Mouse (Mus musculus) ES-Bruce4 (cell line): ENCODE data around the gene Slc39a13. TPM values are rescaled to one million over a fixed set of nuclear protein-coding genes. Genes with fewer than 3 reads are reported as not detected.

Source experiments
- H3K27ac ChIP-seq: 2 replicates; pipeline ENCODE4 v1.5.1; 2012; ENCODE audit warnings: low read length, inconsistent platforms; ENCODE audit not compliant: insufficient read depth
- H3K27me3 ChIP-seq: 2 replicates; pipeline ENCODE4 v1.6.1; 2012; ENCODE audit warnings: mild to moderate bottlenecking, low read length, inconsistent platforms; ENCODE audit not compliant: control insufficient read depth, poor library complexity, insufficient read depth, severe bottlenecking
- H3K36me3 ChIP-seq: 2 replicates; pipeline ENCODE4 v1.6.1; 2012; ENCODE audit warnings: inconsistent platforms, mild to moderate bottlenecking, low read length, moderate library complexity; ENCODE audit not compliant: control insufficient read depth, poor library complexity, insufficient read depth, severe bottlenecking
- H3K4me1 ChIP-seq: one replicate; pipeline ENCODE4 v1.8.1; 2011; ENCODE audit warnings: low read length; ENCODE audit not compliant: control insufficient read depth, insufficient read depth
- H3K4me3 ChIP-seq: 2 replicates; pipeline ENCODE4 v1.5.1; 2011; ENCODE audit warnings: low read depth, mild to moderate bottlenecking, low read length
- H3K9ac ChIP-seq: 2 replicates; pipeline ENCODE4 v1.6.1; 2012; ENCODE audit warnings: low read depth, mild to moderate bottlenecking, inconsistent platforms; ENCODE audit not compliant: poor library complexity, severe bottlenecking
- H3K9me3 ChIP-seq: replicated peaks from 2 replicates; pipeline ENCODE4 v1.6.1; 2012; ENCODE audit warnings: mild to moderate bottlenecking, low read length, inconsistent platforms; ENCODE audit not compliant: control insufficient read depth, poor library complexity, insufficient read depth, severe bottlenecking
- CTCF ChIP-seq: IDR thresholded peaks from one replicate; pipeline ENCODE4 v1.8.1; 2011; ENCODE audit warnings: low read depth, low read length
- EP300 ChIP-seq: IDR thresholded peaks from 2 replicates; pipeline ENCODE4 v1.6.1; 2011; ENCODE audit warnings: low read depth, low read length; ENCODE audit not compliant: insufficient read depth
- POLR2A ChIP-seq: IDR thresholded peaks from one replicate; pipeline ENCODE4 v1.8.1; 2011; ENCODE audit warnings: low read length; ENCODE audit not compliant: insufficient read depth
- polyA plus RNA-seq: library from polyadenylated mRNA; stranded (reverse); fragments of >200 nt; gene quantifications from 2 replicates; pipeline ENCODE4 v1.2.4, GENCODE M21; 2011; ENCODE audit warnings: low read depth; ENCODE audit not compliant: missing spikeins, insufficient read depth, insufficient read length

Gene Slc39a13
- polyA plus RNA-seq, 1 experiment = 9.2 TPM

DNA sequence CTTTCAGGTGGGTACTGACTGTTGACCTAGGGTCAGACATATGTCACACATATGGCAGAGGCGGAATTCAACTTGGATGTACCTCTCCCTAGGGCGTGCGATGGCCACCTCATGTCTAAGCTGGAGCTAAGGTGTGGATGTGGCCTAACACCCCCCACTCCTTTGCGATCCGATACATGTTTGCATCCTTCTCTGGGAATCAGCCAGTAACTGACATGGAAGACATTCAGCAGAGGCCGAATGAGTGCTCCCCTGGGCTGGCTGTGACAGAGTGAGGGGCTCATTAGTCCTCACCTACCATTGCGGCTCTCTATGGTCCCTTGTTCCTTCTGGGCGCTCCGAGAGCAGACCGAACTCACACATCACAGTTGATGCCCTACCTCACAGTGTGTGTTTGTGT lies 842 bp upstream of the Slc39a13 start:
- H3K9ac ChIP-seq = peak overlapping the region; percentile 32
- TF ChIP-seq CTCF (no peak), EP300 (no peak), POLR2A (no peak)
- no peaks in the 10 kb centered on the region for H3K4me1 ChIP-seq
- no peaks in the 10 kb centered on the region for H3K36me3 ChIP-seq
- peak overlapping the region; percentile 61 for H3K4me3 ChIP-seq
- H3K27me3 ChIP-seq = no peaks in the 10 kb centered on the region
- no peaks in the 10 kb centered on the region for H3K9me3 ChIP-seq
- H3K27ac ChIP-seq = 0 out of 2 replicates have a peak overlapping the region, but pooled peaks have one; percentile 7

DNA sequence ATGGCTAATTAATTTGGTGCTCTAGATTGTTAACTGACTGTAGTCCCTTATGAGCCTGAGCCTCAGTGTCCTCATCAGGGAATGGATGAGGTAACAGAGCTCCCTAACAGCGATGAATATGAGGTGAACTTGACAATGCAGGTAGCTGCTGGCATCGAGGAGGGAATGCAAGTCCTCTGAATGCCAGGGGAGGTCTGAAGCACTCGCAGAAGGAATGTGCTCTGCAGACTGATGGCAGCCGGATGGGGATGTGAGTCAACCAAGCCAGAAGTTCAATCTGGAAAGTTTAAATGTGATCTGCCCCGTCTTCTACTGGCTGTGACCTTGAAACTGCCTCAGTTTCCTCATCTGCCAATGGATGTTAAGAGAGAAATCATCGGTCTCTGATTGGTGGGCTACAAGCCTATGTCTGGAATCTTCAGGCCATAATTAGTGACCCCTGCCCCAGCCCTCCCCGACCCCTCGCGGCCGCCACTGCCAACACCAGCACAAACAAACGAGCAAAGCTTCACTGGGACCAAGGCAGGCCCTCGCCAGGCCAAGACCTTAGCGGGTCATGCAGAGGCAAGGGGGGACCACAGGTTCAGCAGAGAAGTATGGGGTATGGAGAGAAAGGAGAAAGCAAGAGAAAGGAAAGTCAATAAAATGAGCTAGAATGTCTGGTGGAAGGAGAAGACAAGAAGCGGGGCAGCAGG lies 764 bp downstream of the Slc39a13 start:
- TF ChIP-seq POLR2A (no peak), CTCF (no peak), EP300 (no peak)
- Histone ChIP-seq H3K4me1 (no peaks in the 10 kb centered on the region), H3K27ac (no peak overlapping the region), H3K9me3 (no peaks in the 10 kb centered on the region), H3K36me3 (no peaks in the 10 kb centered on the region), H3K9ac (peak overlapping the region; percentile 32), H3K27me3 (no peaks in the 10 kb centered on the region), H3K4me3 (peak overlapping the region; percentile 86)

DNA sequence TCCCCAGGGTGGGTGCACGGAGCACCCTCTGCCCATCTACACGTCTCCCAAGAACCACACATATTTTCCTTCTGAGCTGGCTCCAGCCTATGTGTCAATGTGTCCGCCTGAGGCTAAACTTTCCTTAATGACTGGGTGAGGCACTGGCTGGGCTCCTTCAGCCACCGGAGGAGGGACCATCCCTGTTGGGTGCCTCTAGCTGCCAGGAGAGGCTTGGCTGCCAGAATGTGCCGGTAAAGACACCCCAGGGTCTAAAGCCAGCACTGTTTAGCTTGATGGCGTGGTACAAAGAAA lies 1.4 kb downstream of the Slc39a13 start:
- Histone ChIP-seq H3K36me3 (no peaks in the 10 kb centered on the region), H3K4me1 (no peaks in the 10 kb centered on the region), H3K9me3 (no peaks in the 10 kb centered on the region), H3K9ac (0 out of 2 replicates have a peak overlapping the region, but pooled peaks have one; percentile 32), H3K27me3 (no peaks in the 10 kb centered on the region), H3K4me3 (no peak overlapping the region), H3K27ac (no peak overlapping the region)
- TF ChIP-seq CTCF = no peak
- TF ChIP-seq POLR2A = no peak
- TF ChIP-seq EP300 = no peak

DNA sequence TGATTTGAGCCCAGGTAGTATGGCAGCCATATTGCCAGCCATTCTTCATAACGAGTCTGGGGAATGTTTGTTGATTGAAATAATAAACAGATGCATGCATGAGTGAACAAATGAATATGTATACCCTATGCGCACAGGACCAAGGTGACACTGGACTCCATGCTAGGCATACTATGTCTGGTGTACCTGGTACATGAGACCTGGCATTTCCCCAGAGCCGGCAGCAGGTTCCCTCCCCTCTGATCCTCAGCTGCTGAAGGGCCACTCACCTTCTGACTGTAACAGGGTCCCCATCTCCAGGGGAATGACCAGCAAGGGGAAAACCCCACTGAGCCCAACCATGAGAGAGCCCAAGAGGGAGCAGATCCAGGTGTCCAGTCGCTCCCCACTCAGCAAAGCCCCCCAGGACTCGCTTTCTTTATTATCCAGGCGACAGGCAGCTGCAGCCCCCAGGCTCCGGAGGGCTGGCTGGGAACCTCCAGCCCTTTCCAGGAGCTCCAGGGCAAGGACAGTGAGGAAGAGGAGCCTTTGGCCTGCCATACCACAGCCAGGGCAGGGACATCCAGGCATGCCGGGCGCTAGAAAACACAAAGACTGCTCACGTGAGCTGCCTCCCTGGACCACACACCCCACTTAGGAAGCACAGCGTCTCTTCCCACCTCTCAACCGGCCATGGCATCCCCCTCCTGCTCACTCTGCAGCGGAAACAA lies 1.9 kb downstream of the Slc39a13 start:
- Histone ChIP-seq H3K9ac (no peak overlapping the region), H3K4me3 (no peak overlapping the region)

DNA sequence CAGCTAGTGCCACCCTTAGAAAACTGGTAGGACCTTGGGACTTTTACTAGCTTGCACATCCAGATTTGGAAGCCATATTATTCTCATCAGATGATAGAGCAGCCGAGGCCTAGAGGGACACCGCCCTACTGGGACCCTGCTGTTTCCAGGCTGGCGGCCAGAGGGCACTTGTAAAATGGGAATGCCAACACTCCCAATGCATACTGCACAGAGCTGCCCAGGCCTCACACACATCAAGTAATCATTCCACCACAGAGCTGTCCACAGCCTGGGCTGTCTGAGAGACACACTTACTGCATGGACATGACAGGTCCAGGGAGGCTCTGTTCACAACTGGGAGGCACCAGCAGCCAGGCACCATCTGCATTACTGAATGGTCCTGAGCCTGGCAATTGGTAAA lies 3.8 kb downstream of the Slc39a13 start:
- Histone ChIP-seq H3K27ac (no peak overlapping the region), H3K4me3 (no peak overlapping the region), H3K4me1 (no peaks in the 10 kb centered on the region), H3K9me3 (no peaks in the 10 kb centered on the region), H3K9ac (no peak overlapping the region), H3K36me3 (no peaks in the 10 kb centered on the region), H3K27me3 (no peaks in the 10 kb centered on the region)
- no peak for TF ChIP-seq EP300
- no peak for TF ChIP-seq CTCF
- TF ChIP-seq POLR2A = no peak

More for the DNA sequence above, 1.9 kb downstream of the Slc39a13 start:
- no peak for TF ChIP-seq CTCF
- TF ChIP-seq EP300 = no peak
- TF ChIP-seq POLR2A = no peak
- Histone ChIP-seq H3K27me3 (no peaks in the 10 kb centered on the region), H3K27ac (no peak overlapping the region), H3K4me1 (no peaks in the 10 kb centered on the region), H3K9me3 (no peaks in the 10 kb centered on the region), H3K36me3 (no peaks in the 10 kb centered on the region)

DNA sequence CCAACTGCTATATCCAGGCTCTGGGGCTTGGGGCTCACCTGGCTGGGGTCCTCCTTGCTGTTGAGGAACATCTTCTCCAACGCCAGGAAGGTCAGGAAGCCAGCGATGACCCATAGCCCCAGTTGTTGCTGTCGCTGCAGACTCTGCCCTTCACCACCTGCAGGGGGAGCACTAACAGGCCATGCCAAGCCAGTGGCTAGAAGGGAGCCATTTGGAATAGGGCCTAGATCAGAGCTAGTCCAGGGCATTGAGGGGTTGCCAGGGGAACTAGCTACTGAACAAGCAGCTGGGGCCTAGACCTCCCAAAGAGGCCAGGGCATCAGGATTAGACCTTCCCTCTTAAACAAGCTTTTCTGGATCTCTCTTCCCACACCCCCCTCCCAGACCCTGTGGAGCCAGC lies 4.7 kb downstream of the Slc39a13 start:
- no peak overlapping the region for H3K4me3 ChIP-seq
- H3K27me3 ChIP-seq = no peaks in the 10 kb centered on the region
- H3K4me1 ChIP-seq = no peaks in the 10 kb centered on the region
- no peaks in the 10 kb centered on the region for H3K9me3 ChIP-seq
- no peak overlapping the region for H3K9ac ChIP-seq
- H3K36me3 ChIP-seq = no peaks in the 10 kb centered on the region
- H3K27ac ChIP-seq = no peak overlapping the region
- TF ChIP-seq POLR2A (no peak), CTCF (peak; percentile 97)
